Mouse (Mus musculus) induced T-regulatory cell, adult 2 months (primary cell): ENCODE measurements at regions not wholly inside any gene's neighbourhood (a gene's known extent, or its start where the extent isn't known, plus 50 kb on each side); places are given as distances from the start of the nearest gene placed in this dataset.

Experiments used
- DNase-seq: peaks from one replicate; pipeline ENCODE4 v3.0.0-alpha.2; 2012; ENCODE audit warnings: low read depth

DNA sequence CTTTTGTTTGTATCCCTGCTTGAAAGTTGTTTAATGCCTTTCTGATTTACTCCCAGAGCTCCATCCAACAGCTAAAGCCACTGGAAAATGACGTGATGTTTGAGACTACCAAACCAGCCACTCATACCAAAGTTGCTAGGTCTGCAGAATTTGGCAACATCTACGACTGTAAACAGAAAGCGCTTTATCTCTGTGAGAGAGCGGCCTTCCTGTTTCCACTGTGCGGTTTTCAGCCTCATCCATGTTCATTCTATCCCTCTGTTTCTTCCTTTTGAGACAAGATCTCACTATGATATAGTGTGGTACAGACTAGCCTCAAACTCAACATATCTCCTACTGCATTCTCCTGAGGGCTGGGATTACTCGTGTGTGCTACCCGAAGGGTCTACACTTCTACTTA lies 100.0 kb downstream of the Tmem30b start:
- no peak for DNase-seq

DNA sequence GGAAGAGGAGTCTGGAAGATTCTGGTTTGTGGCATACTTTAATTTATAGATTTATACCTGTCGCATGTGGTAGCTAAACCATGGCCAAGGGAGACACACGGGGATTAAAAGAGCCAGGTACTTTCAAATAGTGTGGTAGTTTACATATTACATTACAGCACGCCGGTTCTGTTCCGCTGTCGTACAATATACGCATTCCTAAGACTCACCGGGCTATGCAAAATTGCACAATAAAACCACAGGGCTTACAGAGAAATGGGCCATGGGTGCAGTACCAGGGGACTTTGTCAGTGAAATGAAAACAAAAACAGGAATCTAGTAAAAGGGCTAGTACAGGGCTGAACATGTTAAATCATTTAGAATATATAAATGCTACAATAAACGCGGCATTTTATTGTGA lies 100.6 kb downstream of the Tmem30b start:
- DNase-seq, result no peak

DNA sequence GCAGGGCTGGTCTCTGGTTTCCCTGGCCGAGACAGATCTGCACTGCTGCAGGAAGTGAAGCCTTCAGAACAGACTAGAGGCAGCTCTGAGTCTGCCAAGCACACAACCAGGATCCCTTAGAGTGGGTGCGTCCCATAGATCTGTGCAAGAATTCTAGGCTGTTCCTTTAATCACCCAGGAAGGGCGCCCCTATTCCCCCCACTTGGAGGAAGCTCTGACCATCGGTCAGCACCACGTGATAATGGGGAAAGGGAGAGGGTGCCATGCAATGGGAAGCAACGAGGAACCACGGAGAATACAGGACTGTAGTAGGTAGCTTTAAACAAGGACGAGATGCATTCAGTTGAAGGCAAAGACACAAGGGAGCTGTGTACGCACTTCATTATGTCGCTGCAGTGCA lies 101.1 kb downstream of the Tmem30b start:
- no peak for DNase-seq

DNA sequence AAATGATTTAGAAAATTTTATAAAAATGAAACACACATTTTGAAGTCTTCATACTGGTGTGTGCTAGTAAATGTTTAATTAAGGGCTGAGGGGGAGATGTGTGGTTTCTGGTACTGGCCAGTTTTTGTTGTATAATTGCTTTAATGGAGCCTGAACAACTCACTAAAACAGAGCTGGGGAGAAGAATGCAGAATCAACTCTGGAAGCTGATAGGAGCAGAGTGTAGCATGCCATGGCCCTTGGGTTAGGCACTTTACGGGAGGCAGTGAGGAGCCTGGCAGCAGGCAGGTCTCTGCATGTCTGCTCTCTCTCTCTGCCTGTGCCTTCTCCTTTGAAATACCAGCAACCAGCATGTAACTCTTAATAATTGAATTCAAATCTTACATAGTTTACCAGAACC lies 104.9 kb downstream of the Tmem30b start:
- no peak for DNase-seq

DNA sequence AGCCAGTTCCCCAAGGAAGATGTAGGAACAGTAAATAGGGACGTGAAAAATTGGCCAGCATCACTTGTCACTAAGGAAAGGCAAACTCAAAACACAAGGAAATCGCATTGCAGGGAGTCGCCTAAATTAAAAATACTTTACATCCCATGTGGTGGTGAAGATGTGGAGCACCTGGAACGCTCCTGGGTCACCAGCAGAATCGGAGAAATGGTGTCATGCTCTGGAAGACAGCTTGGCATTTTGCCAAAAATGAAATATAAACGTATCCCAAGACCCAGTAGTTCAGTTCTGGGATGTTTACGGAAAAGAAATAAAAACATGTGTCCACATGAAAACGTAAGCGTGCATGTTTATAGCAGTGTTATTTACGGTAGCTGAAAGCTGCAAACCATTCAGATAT lies 111.5 kb downstream of the Tmem30b start:
- DNase-seq, result no peak

DNA sequence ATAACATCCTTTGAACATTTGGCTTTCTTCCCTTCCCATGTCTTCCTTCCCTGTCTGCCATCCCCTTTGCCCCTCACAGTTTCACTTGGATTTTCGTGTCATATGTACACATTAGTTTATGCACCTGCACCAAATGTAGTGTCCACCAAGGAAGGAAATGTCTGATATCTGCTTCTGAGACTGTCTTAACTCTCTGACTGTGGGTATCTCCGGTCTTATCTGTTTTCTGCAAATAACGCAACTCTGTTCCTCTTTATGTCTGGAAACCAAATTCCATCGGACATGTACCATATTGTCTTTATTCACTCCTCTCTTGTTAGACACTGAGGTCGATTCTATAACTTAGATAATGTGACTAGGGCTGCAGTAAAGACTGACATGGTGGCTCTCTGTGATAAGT lies 113.6 kb downstream of the Tmem30b start:
- no peak for DNase-seq

DNA sequence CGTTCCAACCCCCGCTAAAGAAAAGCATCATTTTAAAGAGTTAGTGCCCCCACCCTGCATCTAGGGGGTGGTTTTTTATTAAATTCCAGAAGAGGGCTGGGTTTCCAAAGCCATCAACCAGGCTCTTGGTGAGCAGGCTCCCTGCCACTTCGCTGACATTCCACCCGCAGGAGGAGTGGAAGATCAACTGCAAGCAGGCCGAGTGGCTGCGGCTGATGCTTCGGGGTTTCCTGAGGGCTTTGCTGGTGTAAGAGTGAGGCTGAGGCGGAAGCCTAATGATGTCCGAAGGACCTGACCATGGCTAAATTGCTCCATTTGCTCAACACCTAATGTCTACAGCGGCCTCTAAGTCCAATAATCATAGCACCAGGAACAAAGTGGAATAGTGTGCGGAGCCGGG lies 118.0 kb downstream of the Tmem30b start:
- no peak for DNase-seq

DNA sequence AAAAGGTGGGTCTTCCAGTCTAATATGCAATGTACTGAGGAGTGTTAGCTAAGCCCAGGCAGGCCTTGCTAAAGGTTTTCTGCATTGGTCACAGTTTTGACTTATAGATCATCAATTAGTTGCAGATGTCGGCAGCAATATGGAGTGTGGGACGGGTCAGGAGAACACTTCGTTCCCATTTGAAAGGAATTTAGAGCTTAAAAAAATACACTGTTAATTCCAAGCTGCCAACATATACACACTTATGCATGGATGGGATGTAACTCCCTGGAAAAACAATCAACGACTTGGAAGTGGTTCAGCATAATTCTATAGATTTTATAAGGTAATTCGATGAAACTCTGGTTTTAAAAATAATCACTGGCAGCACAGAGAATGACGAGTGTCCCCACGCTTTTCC lies 121.4 kb downstream of the Tmem30b start:
- no peak for DNase-seq

DNA sequence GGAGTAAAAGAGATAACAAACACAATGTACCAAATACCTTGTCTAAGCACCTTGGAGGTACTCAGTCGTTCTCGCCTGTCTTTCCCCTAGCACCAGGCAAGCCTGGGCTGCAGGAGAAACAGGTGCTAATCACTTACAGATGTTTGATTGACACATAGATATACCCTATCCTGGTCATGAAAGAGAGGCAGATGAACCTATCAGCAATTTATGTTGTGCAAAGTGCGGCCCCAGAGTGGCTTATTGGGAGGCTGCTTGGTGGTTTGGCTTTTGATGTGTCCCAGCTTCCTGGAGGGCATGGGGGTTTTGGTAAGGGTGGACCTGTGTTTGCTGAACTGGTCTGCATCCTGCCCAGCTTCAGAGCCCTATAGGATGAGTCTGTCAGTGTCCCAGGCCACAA lies 129.1 kb downstream of the Tmem30b start:
- DNase-seq, result no peak

DNA sequence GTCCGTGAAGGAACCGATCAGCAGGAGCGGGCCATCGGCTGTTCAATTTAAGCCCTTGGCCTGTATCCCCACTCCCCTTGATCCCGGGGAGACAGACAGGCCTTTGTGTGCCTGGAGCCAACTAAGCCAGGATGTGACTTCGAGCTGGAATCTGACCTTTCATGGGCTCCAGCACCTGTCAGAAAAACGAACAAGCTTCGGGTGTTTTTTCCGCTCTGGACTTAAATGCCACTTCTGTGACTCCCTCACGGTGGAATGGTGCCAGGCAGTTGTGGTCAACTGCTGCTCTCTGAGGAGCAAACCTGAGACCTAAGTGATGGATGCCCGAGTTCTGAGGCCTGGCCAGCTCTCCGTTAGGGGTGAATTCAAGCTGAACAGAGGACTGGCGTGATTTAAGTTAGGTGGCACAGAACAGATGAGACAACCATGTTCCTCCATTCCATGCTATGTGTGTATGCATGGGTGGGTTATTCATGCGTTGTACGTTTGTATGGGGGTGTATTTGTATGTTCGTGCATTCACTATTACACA lies 129.8 kb downstream of the Tmem30b start:
- DNase-seq, result no peak

DNA sequence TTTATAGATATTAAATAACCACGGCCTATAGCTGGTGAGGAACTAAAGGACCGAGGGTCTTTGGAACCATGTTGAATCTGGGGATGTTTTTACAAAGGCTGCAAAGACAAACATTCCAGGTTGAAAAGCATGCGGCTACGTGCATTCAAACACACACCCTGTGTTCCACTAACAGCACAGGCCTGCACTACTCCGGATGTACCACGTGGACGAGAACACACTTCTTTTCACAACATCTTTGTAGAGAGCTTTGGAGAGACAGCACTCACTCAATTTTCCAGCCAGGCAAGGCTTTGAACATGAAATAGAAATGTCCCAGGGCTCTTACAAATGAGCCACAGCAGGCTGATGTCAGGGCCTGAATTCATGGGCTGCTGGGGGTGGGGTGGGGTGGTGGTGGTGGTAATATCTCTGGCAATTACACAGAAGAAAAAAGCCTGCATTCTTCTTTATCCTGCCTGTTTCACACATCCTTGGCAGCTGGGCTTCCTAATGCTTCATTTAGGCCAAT lies 129.3 kb downstream of the Slc38a6 start:
- no peak for DNase-seq

DNA sequence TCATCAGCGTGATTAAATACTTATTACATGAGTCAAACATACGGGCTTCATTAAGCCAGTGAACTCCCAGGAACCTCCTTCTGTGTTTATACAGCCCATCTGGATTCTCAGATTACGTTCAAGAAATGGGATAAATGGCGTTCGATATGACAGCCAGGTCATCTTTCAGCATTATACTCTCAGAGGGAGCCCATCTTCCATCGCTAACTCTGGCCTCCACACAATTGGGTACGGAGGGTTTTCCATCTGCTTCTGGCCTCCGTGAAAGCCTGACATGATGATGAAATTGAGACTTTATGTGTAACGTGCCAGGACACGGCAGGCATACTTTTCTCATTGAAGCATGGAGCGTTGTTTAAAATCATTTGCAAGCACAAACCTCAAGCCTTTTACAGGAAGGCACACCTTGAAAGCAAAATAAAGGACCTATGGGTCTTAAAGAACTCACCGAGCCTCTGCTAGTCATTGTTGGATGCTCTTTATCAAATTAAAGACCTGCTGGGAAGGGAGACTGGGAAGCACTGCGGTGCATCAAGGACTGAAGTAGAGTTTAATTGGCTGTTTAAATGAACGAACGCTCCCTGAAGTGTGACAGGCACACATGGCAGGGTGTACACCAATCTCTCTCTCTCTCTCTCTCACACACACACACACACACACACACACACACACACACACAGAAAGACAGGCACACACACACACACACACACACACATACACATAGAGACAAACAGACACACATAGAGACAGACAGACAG lies 127.0 kb downstream of the Slc38a6 start:
- DNase-seq, result no peak

DNA sequence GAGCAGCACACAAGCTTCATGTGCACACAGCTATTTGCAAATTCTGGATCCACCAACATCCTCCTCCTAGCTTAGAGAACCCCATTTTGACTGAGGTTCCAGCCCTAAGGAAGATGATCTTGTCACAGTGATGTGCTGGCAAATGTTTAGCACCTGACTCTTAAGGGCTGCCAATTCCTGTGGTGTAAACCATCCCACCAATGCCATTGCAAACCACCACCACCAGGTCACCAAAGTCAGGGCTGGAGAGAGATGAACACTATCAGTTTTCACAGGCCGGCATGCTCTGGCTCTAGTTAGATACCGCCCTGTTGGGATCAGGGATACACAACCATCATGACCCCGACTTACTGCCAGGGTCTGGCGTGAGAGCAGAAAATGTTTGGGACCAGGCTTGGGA lies 125.9 kb downstream of the Slc38a6 start:
- DNase-seq, result no peak

DNA sequence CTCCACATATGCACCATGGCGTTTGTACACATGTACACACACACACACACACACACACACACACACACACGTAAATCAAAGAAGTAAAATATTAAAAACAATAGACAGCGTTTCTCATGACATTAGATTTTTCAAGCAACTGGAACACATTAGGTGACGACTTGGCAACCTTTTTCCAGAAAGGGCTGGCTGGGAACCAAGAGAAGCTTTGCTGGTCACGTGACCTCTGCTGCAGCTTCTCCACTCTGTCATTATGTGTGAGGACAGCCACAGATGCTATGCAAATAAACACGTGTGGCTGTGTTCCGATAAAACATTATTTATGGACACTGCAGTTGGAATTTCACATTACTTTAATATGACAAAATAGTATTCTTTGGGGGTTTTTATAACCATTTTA lies 124.3 kb downstream of the Slc38a6 start:
- no peak for DNase-seq

DNA sequence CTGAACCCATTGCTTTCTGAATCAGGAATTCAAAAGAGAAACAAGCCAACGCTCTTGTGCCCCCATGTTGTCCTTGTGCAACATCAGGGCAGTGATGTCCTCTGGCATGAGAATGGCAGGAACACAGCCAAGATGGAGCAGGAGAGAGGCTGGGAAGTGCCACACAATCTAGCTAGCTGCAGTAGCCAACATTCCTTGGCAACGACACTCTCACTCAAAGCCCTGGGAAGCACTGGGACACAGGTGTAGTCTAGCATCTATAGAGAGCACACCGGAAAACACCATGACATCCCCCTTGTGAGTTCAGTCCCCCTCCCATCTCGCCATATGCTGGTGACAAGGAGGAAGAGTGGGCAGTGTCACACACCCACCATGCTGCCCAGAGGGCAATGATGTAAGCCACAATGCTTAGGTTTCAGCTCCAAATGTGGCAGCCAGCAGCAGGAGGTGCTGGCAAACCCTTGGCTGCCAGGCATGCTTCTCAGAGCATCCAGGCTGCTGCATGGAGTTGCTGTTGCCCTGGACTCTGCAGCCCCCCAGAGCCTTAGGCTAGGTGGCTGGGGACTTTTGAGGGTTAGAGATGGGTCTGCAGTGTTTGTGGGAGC lies 123.0 kb downstream of the Slc38a6 start:
- no peak for DNase-seq

DNA sequence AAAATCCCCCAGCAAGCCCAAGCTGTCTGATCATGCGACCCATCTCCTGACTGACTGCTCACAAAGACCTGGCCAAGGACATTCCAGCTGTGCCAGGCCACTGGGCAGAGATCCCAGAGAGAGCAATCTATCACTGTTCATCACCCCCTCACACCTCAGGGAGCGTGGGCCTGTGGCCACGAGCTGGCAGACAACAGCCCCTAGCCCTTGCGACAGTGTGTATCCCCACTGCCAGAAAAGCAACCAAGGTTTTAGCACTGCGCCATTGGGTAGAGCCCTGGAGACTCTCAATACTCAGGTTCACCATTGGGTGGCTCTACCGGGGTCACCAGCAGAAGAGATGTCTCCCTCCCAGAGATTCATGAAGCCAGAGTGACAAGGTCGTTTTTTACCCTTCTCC lies 122.0 kb downstream of the Slc38a6 start:
- DNase-seq, result no peak

DNA sequence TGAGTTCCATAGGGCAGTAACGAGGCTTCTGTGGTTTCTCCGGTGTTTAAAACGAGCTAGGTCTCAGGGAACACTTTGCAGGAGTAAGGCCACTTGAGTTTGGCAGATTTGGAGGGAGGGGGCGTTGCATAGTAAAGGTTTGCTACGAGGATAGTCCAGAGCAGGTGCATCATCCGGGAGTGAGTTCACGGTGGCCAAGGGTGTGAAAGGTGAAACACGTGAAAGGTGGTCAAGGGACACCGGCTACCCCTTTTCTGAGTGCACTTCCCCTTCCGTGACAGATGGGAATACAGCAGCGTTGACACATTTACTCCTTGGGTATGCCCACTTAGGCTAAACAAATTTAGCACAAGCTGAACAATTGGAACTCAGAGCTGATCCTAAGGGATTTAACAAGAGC lies 121.6 kb downstream of the Slc38a6 start:
- no peak for DNase-seq

DNA sequence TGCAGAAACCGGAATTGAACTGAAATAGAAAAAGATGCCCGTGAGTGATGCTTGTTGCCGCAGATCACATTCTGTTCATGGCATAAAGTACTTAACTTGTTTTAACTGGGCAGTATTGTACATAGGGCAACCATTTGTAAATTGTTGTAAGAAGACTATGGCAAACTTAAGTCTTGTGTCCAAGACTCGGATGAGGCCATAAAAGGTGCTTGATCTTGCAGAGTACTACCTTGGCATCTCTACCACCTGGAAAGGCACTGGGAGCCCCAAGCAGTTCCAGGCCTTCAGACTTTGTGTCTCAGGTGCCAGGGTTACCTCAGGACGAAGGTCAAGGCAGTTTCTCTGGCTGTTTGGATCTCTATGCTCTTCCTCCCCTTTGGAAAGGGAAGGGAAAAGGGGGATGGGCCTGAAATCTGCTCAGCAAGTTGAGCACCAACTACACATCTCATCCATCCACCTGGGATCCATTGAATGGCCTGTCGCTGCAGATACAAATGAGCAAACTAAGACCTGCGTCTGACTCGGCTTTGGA lies 120.0 kb downstream of the Slc38a6 start:
- no peak for DNase-seq

DNA sequence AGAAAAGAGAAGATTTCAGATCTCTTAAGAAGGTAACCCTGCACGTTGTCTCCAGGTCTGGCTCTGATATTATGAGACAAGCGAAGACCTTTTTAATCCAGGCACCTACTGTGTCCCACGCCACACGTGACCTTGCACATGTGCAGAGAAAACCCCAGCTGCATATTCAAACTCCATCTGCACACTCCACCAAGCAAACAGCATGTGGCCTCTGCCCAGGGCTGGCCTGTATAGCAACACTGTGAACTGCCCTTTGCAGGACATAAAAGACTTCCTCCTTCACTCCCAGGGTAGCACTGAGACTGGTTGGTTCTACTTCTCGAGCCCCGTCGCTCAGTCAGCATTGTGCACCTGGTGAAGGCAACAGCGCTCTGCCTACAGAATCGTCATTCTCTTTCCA lies 119.0 kb downstream of the Slc38a6 start:
- no peak for DNase-seq

DNA sequence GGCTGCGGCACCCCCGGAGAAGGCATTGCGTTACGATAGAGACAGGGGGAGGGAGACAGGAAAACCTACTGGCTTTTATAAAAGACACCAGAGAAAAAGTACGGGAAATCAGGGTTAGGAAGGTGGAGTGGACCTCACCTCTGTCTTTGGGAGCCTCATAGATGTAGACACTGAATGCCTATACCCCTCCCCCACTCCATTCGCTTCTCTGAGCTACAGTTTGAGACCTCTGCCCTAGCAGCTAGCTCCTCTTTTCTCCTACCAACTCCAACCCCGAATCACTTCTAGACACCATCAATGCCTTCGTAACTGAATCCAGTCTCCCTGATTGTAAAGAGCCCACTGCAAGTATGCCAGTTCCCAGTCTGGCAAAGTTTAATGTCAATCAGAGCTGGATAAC lies 118.5 kb downstream of the Slc38a6 start:
- no peak for DNase-seq

DNA sequence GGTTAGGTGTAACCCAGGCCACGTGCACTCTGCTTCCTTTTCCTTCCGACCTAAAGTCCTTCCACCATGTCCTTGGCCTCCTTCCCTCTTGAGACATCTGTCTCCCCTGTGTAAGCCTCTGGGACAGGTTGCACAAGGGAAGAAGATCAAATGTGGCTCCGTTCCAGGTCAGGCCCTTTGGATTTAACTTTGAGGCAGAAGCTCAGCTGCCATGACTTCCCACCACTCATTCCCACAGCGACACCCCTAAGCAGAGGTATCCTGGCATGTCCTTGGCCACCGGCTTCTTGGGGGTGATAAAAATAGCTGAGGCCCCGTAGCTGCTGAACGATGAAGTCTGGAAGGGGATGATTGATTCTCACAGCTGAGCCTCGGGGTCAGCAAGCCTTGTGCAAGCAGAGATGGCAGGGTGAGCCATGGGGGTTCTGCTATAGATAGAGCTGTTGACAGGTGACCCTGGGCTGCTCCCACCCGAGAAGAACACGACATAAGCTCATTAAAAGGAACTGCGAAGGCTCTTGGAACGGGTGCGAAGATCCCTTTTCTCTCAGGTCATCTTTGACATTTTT lies 117.4 kb downstream of the Slc38a6 start:
- no peak for DNase-seq
